ENCODE assay signal across 7 mouse cellular contexts in the genomic region with DNA sequence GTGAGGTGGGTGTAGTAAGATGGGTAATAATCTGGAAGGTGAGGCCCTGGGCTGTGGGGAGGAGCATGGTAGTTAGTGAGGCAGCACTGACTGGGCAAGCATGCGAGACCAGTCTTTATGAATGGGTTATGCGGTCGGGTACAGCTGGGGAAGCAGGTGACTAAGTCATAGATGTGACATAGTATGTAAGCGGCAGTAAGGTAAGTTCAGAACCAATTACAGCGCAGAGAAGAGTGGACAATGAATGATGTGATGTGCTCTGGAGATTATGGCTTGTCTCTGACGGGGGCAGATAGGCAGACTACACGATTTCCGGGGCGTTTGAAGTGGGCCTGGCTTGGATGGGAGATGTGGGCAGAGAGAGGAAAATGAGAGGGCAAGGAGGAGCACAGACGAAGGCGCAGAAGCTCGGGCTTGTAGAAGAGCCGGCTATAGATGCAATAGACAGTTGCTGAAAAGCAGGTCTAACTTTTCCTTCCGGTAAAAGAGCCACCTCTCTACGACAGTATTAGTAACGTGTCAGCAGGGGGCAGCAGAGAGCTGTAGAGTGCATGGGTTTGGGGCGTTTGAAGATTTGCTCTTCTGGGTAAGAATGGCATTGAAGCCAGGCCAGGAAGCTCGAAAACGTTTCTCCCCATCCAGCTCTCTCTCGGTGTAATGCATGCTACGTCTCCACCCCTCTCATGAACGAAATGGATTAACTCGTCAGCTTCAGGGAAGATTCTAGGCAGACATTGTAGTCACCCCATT.
DNase-seq lines count a peak whose midpoint lies in the region; ATAC-seq and TF ChIP-seq lines count a peak whose summit lies in the region.

No protein-coding gene starts in this region.

- no peak overlapping the region for H3K4me3 ChIP-seq in intestine, embryonic 15.5 days (replicated peaks)
- peak overlapping the region; percentile 32; the same call in 1 of the 2 replicates for H3K4me3 ChIP-seq in midbrain, embryonic 10.5 days
- no peak overlapping the region for H3K4me3 ChIP-seq in small intestine, adult 2 months (ENCODE audit: low read depth, low read length)

- intact Hi-C loops in left cerebral cortex, postnatal 10 days (cut with DNase I) = loop anchor here (2.0 kb wide), 1 partner anchor 1163 kb away; no protein-coding TSS in a partner anchor

- ATAC-seq in common myeloid progenitor, adult 5-6 weeks (replicated peaks; ENCODE audit: low read depth, poor library complexity, severe bottlenecking) = peak; percentile 97
- peak; percentile 82 for ATAC-seq in intestine, embryonic 15.5 days

- TF ChIP-seq CTCF in small intestine, adult 2 months (IDR thresholded peaks at IDR 0.05; ENCODE audit: extremely low read depth, insufficient read length, insufficient replicate concordance, low read depth, low read length) = peak; percentile 71; the same call in 1 of the 2 replicates

- no peaks in the 10 kb centered on the region for H3K4me1 ChIP-seq in intestine, embryonic 15.5 days (replicated peaks)
- H3K4me1 ChIP-seq in midbrain, embryonic 10.5 days = peaks cover 6% of the 10 kb centered on the region
- H3K4me1 ChIP-seq in small intestine, adult 2 months (ENCODE audit: control insufficient read depth, insufficient read depth, insufficient read length, low read length) = no peaks in the 10 kb centered on the region

- DNase-seq in adrenal gland, adult 2 months = peak; percentile 66
- DNase-seq in gastrocnemius, postnatal 10 days = peak; percentile 79
- peak; percentile 84 to 89 for DNase-seq in left cerebral cortex, postnatal 10 days (ENCODE audit: extremely low spot score in 1 of 2, low spot score in 2 of 2)
- peak; percentile 77 for DNase-seq in midbrain, embryonic 10.5 days (ENCODE audit: low spot score)

- H3K9me3 ChIP-seq in intestine, embryonic 15.5 days = no peaks in the 10 kb centered on the region
- H3K9me3 ChIP-seq in midbrain, embryonic 10.5 days (replicated peaks) = no peaks in the 10 kb centered on the region

- 31% methylated on average over 23 of the region's 23 CpGs for WGBS in intestine, embryonic 15.5 days
- WGBS in midbrain, embryonic 10.5 days = 35% methylated on average over 23 of the region's 23 CpGs
- 34% methylated on average over 23 of the region's 23 CpGs for WGBS in small intestine, adult 2 months

- no peaks in the 10 kb centered on the region for H3K36me3 ChIP-seq in intestine, embryonic 15.5 days
- H3K36me3 ChIP-seq in midbrain, embryonic 10.5 days = no peaks in the 10 kb centered on the region
- H3K36me3 ChIP-seq in small intestine, adult 2 months (ENCODE audit: control insufficient read depth, insufficient read depth, low read length) = no peaks in the 10 kb centered on the region

- no peak overlapping the region for H3K27ac ChIP-seq in intestine, embryonic 15.5 days
- no peak overlapping the region for H3K27ac ChIP-seq in midbrain, embryonic 10.5 days (replicated peaks)
- no peak overlapping the region for H3K27ac ChIP-seq in small intestine, adult 2 months (ENCODE audit: insufficient read depth, low read depth, low read length)

- peak overlapping the region; percentile 34; the same call in 1 of the 2 replicates for H3K4me2 ChIP-seq in intestine, embryonic 15.5 days (replicated peaks)

- H3K27me3 ChIP-seq in intestine, embryonic 15.5 days (replicated peaks) = no peaks in the 10 kb centered on the region
- H3K27me3 ChIP-seq in midbrain, embryonic 10.5 days (ENCODE audit: low read depth, poor library complexity, severe bottlenecking) = no peaks in the 10 kb centered on the region
- no peaks in the 10 kb centered on the region for H3K27me3 ChIP-seq in small intestine, adult 2 months (ENCODE audit: control insufficient read depth, insufficient read depth, low read length)

- TF ChIP-seq POLR2A in small intestine, adult 2 months (IDR thresholded peaks at IDR 0.05; ENCODE audit: low read depth, low read length) = no peak

- H3K9ac ChIP-seq in intestine, embryonic 15.5 days = no peak overlapping the region
